Mouse (Mus musculus) limb, embryonic 15.5 days (tissue): ENCODE measurements around the gene Colgalt1. TPM values are rescaled to one million over a fixed set of nuclear protein-coding genes. Genes with fewer than 3 reads are reported as not detected.

Experiments used
- ATAC-seq: fragments of 200-750 bp; cut with Nextera tagmentation; 2 replicates; pipeline ENCODE4 v1.8.0; 2017; ENCODE audit warnings: low read depth, moderate TSS enrichment; ENCODE audit not compliant: insufficient number of reproducible peaks, low FRiP score, low TSS enrichment
- H3K27ac ChIP-seq: fragments of 300-500 bp; sonication (generic); 2 replicates; pipeline ENCODE4 v1.5.1; 2015; ENCODE audit warnings: moderate library complexity, mild to moderate bottlenecking, inconsistent platforms
- H3K27me3 ChIP-seq: fragments of 300-500 bp; sonication (generic); 2 replicates; pipeline ENCODE4 v1.6.1; 2015; ENCODE audit warnings: inconsistent platforms
- H3K36me3 ChIP-seq: fragments of 300-500 bp; sonication (generic); 2 replicates; pipeline ENCODE4 v1.6.1; 2015; ENCODE audit warnings: inconsistent platforms
- H3K4me1 ChIP-seq: fragments of 300-500 bp; sonication (generic); 2 replicates; pipeline ENCODE4 v1.6.1; 2015; ENCODE audit warnings: inconsistent platforms
- H3K4me2 ChIP-seq: fragments of 300-500 bp; sonication (generic); 2 replicates; pipeline ENCODE4 v1.6.1; 2015; ENCODE audit warnings: mild to moderate bottlenecking, inconsistent platforms
- H3K4me3 ChIP-seq: fragments of 300-500 bp; sonication (generic); 2 replicates; pipeline ENCODE4 v1.5.1; 2015; ENCODE audit warnings: mild to moderate bottlenecking, inconsistent platforms
- H3K9ac ChIP-seq: fragments of 300-500 bp; sonication (generic); 2 replicates; pipeline ENCODE4 v1.6.1; 2015; ENCODE audit warnings: inconsistent platforms
- H3K9me3 ChIP-seq: fragments of 300-500 bp; sonication (generic); 2 replicates; pipeline ENCODE4 v1.6.1; 2016; ENCODE audit warnings: inconsistent platforms
- WGBS: fragments of 180-500 bp; shearing (Covaris S2); methylation state at CpG from one replicate; pipeline ENCODE4 v1.1.7; 2015; 5-methylcytosine and 5-hydroxymethylcytosine counted together
- microRNA-seq: library from miRNA; unstranded; fragments of <30 nt; microRNA quantifications from one replicate; pipeline ENCODE4, GENCODE M21; 2016
- polyA plus RNA-seq: library from polyadenylated mRNA; unstranded; fragments of >200 nt; fragmentation: Nextera tagmentation; extraction: Ambion mirVana; gene quantifications from 2 replicates; pipeline ENCODE4 v1.2.1, GENCODE M21; 2015

Gene Colgalt1
- polyA plus RNA-seq, 1 experiment from 2014 or later: 105 TPM

- Histone ChIP-seq H3K4me1 (peaks cover 42% of the 10 kb centered on the region), H3K27ac (no peak overlapping the region), H3K4me2 (no peak overlapping the region), H3K36me3 (no peaks in the 10 kb centered on the region), H3K9ac (no peak overlapping the region), H3K4me3 (no peak overlapping the region), H3K27me3 (peaks cover 63% of the 10 kb centered on the region), H3K9me3 (no peaks in the 10 kb centered on the region; the same call in 1 of the 2 replicates)
- no peak for ATAC-seq
- WGBS: 70% methylated on average over 2 of the region's 2 CpGs
Measured at GRCm38 (mm10) chr8:71674071-71674470, 63.3 kb downstream of the Colgalt1 start.

Small RNAs within 50 kb of the gene (microRNA-seq; reads per million reads assigned to microRNA genes)
- gene Mir6769b: not detected

Other genes with a start within 250 kb of the Colgalt1 start
- gene Use1, start 244.2 kb upstream of the Colgalt1 start, polyA plus RNA-seq: 104 and 105 TPM in 2 replicates
- gene Ocel1, start 239.7 kb upstream of the Colgalt1 start, polyA plus RNA-seq: 5.7 and 7.0 TPM in 2 replicates
- gene Nr2f6, start 229.0 kb upstream of the Colgalt1 start, polyA plus RNA-seq: 40.4 and 42.9 TPM in 2 replicates
- 10.3 and 13.4 TPM in 2 replicates for gene Ushbp1, start 215.2 kb upstream of the Colgalt1 start, polyA plus RNA-seq
- 84.9 and 90.7 TPM in 2 replicates for gene Babam1, start 214.1 kb upstream of the Colgalt1 start, polyA plus RNA-seq
- gene Ankle1, start 205.0 kb upstream of the Colgalt1 start, polyA plus RNA-seq: 30.2 and 30.6 TPM in 2 replicates
- gene Abhd8, start 147.3 kb upstream of the Colgalt1 start, polyA plus RNA-seq: 65.7 and 67.2 TPM in 2 replicates
- gene Mrpl34, start 146.0 kb upstream of the Colgalt1 start, polyA plus RNA-seq: 100 and 122 TPM in 2 replicates
- 98.4 and 107 TPM in 2 replicates for gene Dda1, start 141.8 kb upstream of the Colgalt1 start, polyA plus RNA-seq
- 1.3 and 1.4 TPM in 2 replicates for gene Ano8, start 125.0 kb upstream of the Colgalt1 start, polyA plus RNA-seq
- gene Gtpbp3, start 122.9 kb upstream of the Colgalt1 start, polyA plus RNA-seq: 16.5 and 19.2 TPM in 2 replicates
- gene Plvap, start 99.2 kb upstream of the Colgalt1 start, polyA plus RNA-seq: 56.9 and 66.3 TPM in 2 replicates
- gene Ccdc194, start 85.3 kb upstream of the Colgalt1 start, polyA plus RNA-seq: 1.5 and 1.8 TPM in 2 replicates
- 33.6 and 36.4 TPM in 2 replicates for gene Bst2, start 73.5 kb upstream of the Colgalt1 start, polyA plus RNA-seq
- gene Mvb12a, start 68.1 kb upstream of the Colgalt1 start, polyA plus RNA-seq: 95.7 and 102 TPM in 2 replicates
- 0.74 and 0.84 TPM in 2 replicates for gene Tmem221, start 52.1 kb upstream of the Colgalt1 start, polyA plus RNA-seq
- 0.14 TPM in 1 of 2 replicates, not detected in the other for gene Nxnl1, start 44.4 kb upstream of the Colgalt1 start, polyA plus RNA-seq
- 44.5 and 45.3 TPM in 2 replicates for gene Slc27a1, start 42.1 kb upstream of the Colgalt1 start, polyA plus RNA-seq
- 200 and 202 TPM in 2 replicates for gene Pgls, start 18.8 kb upstream of the Colgalt1 start, polyA plus RNA-seq
- gene Fam129c, start 13.3 kb upstream of the Colgalt1 start, polyA plus RNA-seq: 5.0 and 5.9 TPM in 2 replicates
- gene Unc13a, start 60.8 kb downstream of the Colgalt1 start, polyA plus RNA-seq: 0.69 and 0.76 TPM in 2 replicates
- 5.3 and 6.4 TPM in 2 replicates for gene Jak3, start 65.3 kb downstream of the Colgalt1 start, polyA plus RNA-seq
- 0.63 and 0.96 TPM in 2 replicates for gene Insl3, start 78.2 kb downstream of the Colgalt1 start, polyA plus RNA-seq
- gene B3gnt3, start 90.8 kb downstream of the Colgalt1 start, polyA plus RNA-seq: 1.7 and 2.6 TPM in 2 replicates
- gene Fcho1, start 114.7 kb downstream of the Colgalt1 start, polyA plus RNA-seq: 7.7 and 8.9 TPM in 2 replicates